Mouse (Mus musculus) liver, embryonic 14.5 days (tissue): ENCODE measurements at regions not wholly inside any gene's neighbourhood (a gene's known extent, or its start where the extent isn't known, plus 50 kb on each side); places are given as distances from the start of the nearest gene placed in this dataset.

Source experiments
- ATAC-seq: fragments of 200-750 bp; cut with Nextera tagmentation; 2 replicates; pipeline ENCODE4 v1.8.0; 2017; ENCODE audit warnings: moderate number of reproducible peaks, mild to moderate bottlenecking, moderate library complexity; ENCODE audit not compliant: insufficient read depth
- DNase-seq, 3 experiments: peaks; one replicate each; pipeline ENCODE4 v3.0.0-alpha.2; 2012 to 2013; ENCODE audit warnings: low read depth in 3 of 3, low spot score in 3 of 3
- H3K27ac ChIP-seq: fragments of 300-500 bp; sonication (generic); 2 replicates; pipeline ENCODE4 v1.5.1; 2014; ENCODE audit warnings: moderate library complexity, mild to moderate bottlenecking, control low read depth, inconsistent platforms
- H3K27me3 ChIP-seq: fragments of 300-500 bp; sonication (generic); 2 replicates; pipeline ENCODE4 v1.6.1; 2014; ENCODE audit warnings: mild to moderate bottlenecking, low read length, moderate library complexity; ENCODE audit not compliant: control insufficient read depth, insufficient read depth
- H3K36me3 ChIP-seq: fragments of 300-500 bp; sonication (generic); replicated peaks from 2 replicates; pipeline ENCODE4 v1.6.1; 2014; ENCODE audit warnings: low read depth; ENCODE audit not compliant: control insufficient read depth, insufficient read depth
- H3K4me1 ChIP-seq, 2 experiments: fragments of 200-500 bp in 1 of 2; fragments of 300-500 bp in 1 of 2; sonication (generic) in 1 of 2; replicated peaks; 2 replicates each; pipeline ENCODE4 v1.6.1; 2012 to 2014; ENCODE audit warnings: antibody characterized with exemption in 1 of 2, inconsistent platforms in 1 of 2, low read length in 1 of 2; ENCODE audit not compliant: control insufficient read depth in 2 of 2, insufficient read depth in 2 of 2
- H3K4me2 ChIP-seq: fragments of 300-500 bp; sonication (generic); 2 replicates; pipeline ENCODE4 v1.6.1; 2014; ENCODE audit warnings: low read depth, mild to moderate bottlenecking, control low read depth, moderate library complexity
- H3K4me3 ChIP-seq, 2 experiments: fragments of 200-500 bp in 1 of 2; fragments of 300-500 bp in 1 of 2; sonication (generic) in 1 of 2; 2 replicates each; pipeline ENCODE4 v1.5.1; 2012 to 2014; ENCODE audit warnings: low read depth in 2 of 2, low read length in 2 of 2, mild to moderate bottlenecking in 2 of 2, control low read depth in 1 of 2, inconsistent platforms in 1 of 2, moderate library complexity in 1 of 2; ENCODE audit not compliant: insufficient read depth in 1 of 2
- H3K9ac ChIP-seq: fragments of 300-500 bp; sonication (generic); replicated peaks from 2 replicates; pipeline ENCODE4 v1.6.1; 2014; ENCODE audit warnings: mild to moderate bottlenecking, control low read depth, moderate library complexity
- H3K9me3 ChIP-seq: fragments of 300-500 bp; sonication (generic); 2 replicates; pipeline ENCODE4 v1.6.1; 2016; ENCODE audit warnings: low read length, mixed read lengths; ENCODE audit not compliant: control insufficient read depth
- CTCF ChIP-seq: IDR thresholded peaks from 2 replicates; pipeline ENCODE4 v1.5.1; 2016; ENCODE audit warnings: antibody characterized with exemption, low read depth, control low read depth
- EP300 ChIP-seq: IDR thresholded peaks from 2 replicates; pipeline ENCODE4 v1.6.1; 2016; ENCODE audit warnings: antibody characterized with exemption, low read depth
- WGBS: fragments of 180-500 bp; shearing (Covaris S2); extraction: QIAGEN DNeasy Blood & Tissue Kit; methylation state at CpG from one replicate; pipeline ENCODE4 v1.1.7; 2014; ENCODE audit not compliant: insufficient replicate concordance; 5-methylcytosine and 5-hydroxymethylcytosine counted together

DNA sequence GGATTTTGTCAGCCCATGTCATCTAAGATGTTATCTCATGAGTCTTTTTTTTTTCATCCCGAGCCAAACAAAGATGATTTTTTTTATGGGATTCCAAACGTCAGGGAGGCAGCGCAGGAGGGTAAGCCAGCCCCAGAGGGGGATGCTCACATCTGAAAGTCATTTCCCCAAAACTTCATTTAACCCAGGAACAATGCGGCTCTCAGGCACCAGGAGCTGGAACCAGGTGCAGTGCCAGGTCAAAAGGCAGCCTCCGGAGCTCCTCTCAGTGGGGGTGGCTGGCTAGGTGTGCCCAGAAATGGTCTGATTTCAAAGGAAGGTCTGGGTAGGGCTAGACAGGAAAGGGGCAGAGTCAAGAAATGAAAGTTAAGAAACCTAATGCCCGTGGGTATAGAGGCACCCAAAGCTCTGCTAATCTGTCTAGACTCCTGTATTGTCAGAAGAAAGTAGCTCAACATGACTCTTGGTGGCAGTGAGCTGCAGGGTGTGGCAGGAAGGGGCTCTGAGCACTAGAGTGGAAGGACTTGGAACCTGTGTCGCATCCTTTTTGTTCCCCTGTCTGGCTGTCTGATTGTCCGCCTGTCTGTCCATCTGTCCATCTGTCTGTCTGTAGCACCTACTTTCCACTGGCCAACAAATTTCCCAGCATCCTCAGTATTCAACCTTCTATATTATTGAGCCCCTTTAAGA, 175.3 kb upstream of the Klf12 start:
- Histone ChIP-seq H3K36me3 (no peaks in the 10 kb centered on the region), H3K9me3 (no peaks in the 10 kb centered on the region), H3K4me2 (no peak overlapping the region), H3K27me3 (no peaks in the 10 kb centered on the region), H3K27ac (no peak overlapping the region), H3K9ac (no peak overlapping the region), H3K4me3 (no peak overlapping the region), H3K4me1 (peaks cover 0 to 7% of the 10 kb centered on the region in 2 experiments; a peak in 2 of 4 replicates)
- 28% methylated on average over 8 of the region's 8 CpGs for WGBS
- TF ChIP-seq EP300 (no peak), CTCF (no peak)
- no peak for ATAC-seq
- DNase-seq, result no peak

DNA sequence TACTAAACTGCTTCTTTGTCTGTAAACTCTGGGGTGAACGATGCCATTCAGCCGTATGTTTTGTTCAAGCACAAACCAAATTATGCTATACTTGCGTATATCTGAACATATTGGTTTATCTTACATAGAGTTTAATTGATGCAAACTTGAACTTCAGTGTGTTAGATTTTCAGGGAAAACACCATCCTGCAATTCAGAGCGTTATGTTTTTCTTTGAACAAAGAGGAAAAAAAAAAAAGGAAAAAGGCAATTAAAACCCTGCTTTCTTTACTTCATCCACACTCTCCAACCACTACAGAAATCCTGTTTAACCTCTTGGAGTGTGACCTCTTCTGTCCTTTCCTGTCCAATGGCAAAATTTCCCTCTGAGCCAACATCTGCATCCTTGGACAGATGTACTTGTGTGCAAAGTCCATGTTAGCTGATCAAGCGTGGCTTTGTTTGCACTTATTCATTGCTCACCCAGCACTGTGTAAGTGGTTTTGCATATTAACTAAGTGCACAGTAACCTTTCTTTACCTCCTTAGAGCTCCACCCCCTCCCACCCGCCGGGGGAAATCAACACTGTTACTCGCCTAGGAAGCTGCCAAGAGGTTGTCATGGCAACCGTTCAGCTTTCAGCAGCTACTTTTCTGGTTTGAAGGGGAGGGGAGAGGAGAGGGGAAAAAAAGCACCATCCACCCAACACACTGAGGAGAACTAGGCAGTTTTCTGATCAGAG, 174.4 kb upstream of the Klf12 start:
- ATAC-seq, result peak; percentile 51; the same call in 1 of the 2 replicates
- Histone ChIP-seq H3K9me3 (no peaks in the 10 kb centered on the region), H3K9ac (no peak overlapping the region), H3K4me3 (no peak overlapping the region), H3K27me3 (no peaks in the 10 kb centered on the region), H3K4me1 (peaks cover 0 to 7% of the 10 kb centered on the region in 2 experiments; a peak in 2 of 4 replicates), H3K4me2 (no peak overlapping the region), H3K27ac (no peak overlapping the region), H3K36me3 (no peaks in the 10 kb centered on the region)
- peak in 2 of 3 experiments; percentile 10 to 25 for DNase-seq
- TF ChIP-seq CTCF, result no peak
- TF ChIP-seq EP300, result no peak
- WGBS, result 27% methylated on average over 9 of the region's 9 CpGs

- no peak overlapping the region for H3K27ac ChIP-seq
- H3K4me3 ChIP-seq, result no peak overlapping the region
- no peaks in the 10 kb centered on the region for H3K36me3 ChIP-seq
- DNase-seq, result no peak
- H3K27me3 ChIP-seq, result no peaks in the 10 kb centered on the region
- no peak overlapping the region for H3K9ac ChIP-seq
- no peak for ATAC-seq
- H3K4me2 ChIP-seq, result no peak overlapping the region
- peaks cover 0 to 7% of the 10 kb centered on the region in 2 experiments; a peak in 2 of 4 replicates for H3K4me1 ChIP-seq
- no peaks in the 10 kb centered on the region for H3K9me3 ChIP-seq
- WGBS, result 48% methylated on average over 7 of the region's 7 CpGs
- TF ChIP-seq CTCF (peak; percentile 43), EP300 (no peak)
Measured at GRCm38 (mm10) chr14:100457870-100458726, 173.6 kb upstream of the Klf12 start.

DNA sequence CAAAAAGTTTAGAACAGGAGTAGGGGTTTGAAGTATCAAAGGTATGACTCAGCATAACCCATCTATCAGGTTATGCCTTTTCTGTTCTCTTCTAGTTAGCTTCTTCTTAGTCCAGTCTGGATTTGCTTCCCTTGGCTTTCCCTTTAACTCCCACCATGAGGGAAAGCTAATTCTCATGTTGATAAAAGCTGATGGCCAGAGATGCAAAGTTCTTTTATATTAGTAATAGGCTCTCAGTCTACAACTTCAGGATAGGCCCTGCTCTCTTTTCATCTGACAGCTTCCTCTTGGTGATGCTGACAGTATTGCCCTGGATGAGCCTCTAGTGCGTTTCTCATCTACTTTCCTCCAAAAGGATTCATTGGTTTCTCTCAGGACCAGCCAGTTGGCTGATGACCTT, 161.7 kb upstream of the Klf12 start:
- H3K4me3 ChIP-seq, result no peak overlapping the region
- no peaks in the 10 kb centered on the region for H3K36me3 ChIP-seq
- no peak for TF ChIP-seq CTCF
- TF ChIP-seq EP300, result no peak
- no peaks in the 10 kb centered on the region for H3K9me3 ChIP-seq
- H3K27ac ChIP-seq, result no peak overlapping the region
- no peaks in the 10 kb centered on the region for H3K27me3 ChIP-seq
- DNase-seq, result no peak
- H3K9ac ChIP-seq, result no peak overlapping the region
- 63% methylated on average over 1 of the region's 1 CpGs for WGBS
- ATAC-seq, result no peak
- H3K4me1 ChIP-seq, result no peaks in the 10 kb centered on the region
- no peak overlapping the region for H3K4me2 ChIP-seq

GRCm38 (mm10) chr14:100444848-100445247, 160.4 kb upstream of the Klf12 start:
- ATAC-seq (no peak), DNase-seq (no peak)
- 70% methylated on average over 3 of the region's 3 CpGs for whole genome bisulfite sequencing
- H3K4me2 ChIP-seq, result no peak overlapping the region
- no peak for TF ChIP-seq CTCF
- no peak for TF ChIP-seq EP300
- H3K4me1 ChIP-seq, result no peaks in the 10 kb centered on the region
- no peaks in the 10 kb centered on the region for H3K9me3 ChIP-seq
- H3K27me3 ChIP-seq, result no peaks in the 10 kb centered on the region
- H3K9ac ChIP-seq, result no peak overlapping the region
- H3K36me3 ChIP-seq, result no peaks in the 10 kb centered on the region
- no peak overlapping the region for H3K27ac ChIP-seq
- no peak overlapping the region for H3K4me3 ChIP-seq
